Mouse (Mus musculus) limb, embryonic 11.5 days (tissue): ENCODE data around the gene Ankrd66. TPM values are rescaled to one million over a fixed set of nuclear protein-coding genes. Genes with fewer than 3 reads are reported as not detected.
"Not testable (repeated sequence)": the region's sequence is repeated elsewhere in the genome, so short reads cannot be mapped to it uniquely, and the experiment has no call there.

Source experiments
- ATAC-seq: fragments of 200-750 bp; cut with Nextera tagmentation; 2 replicates; pipeline ENCODE4 v1.8.0; 2017; ENCODE audit warnings: low read depth; ENCODE audit not compliant: insufficient number of reproducible peaks, low FRiP score, low TSS enrichment
- DNase-seq: peaks from one replicate; pipeline ENCODE4 v3.0.0-alpha.2; 2015; ENCODE audit warnings: low spot score
- H3K27ac ChIP-seq: fragments of 300-500 bp; sonication (generic); replicated peaks from 2 replicates; pipeline ENCODE4 v1.5.1; 2014; ENCODE audit warnings: low read depth, mild to moderate bottlenecking, low read length
- H3K27me3 ChIP-seq: fragments of 300-500 bp; sonication (generic); 2 replicates; pipeline ENCODE4 v1.6.1; 2014; ENCODE audit warnings: mild to moderate bottlenecking, low read length, mixed read lengths; ENCODE audit not compliant: control insufficient read depth, insufficient read depth
- H3K36me3 ChIP-seq: fragments of 300-500 bp; sonication (generic); 2 replicates; pipeline ENCODE4 v1.6.1; 2014; ENCODE audit warnings: mild to moderate bottlenecking, low read length, moderate library complexity, mixed read lengths; ENCODE audit not compliant: control insufficient read depth, insufficient read depth
- H3K4me1 ChIP-seq: fragments of 300-500 bp; sonication (generic); 2 replicates; pipeline ENCODE4 v1.6.1; 2014; ENCODE audit warnings: low read length, mixed read lengths; ENCODE audit not compliant: control insufficient read depth, insufficient read depth
- H3K4me2 ChIP-seq: fragments of 300-500 bp; sonication (generic); 2 replicates; pipeline ENCODE4 v1.6.1; 2014; ENCODE audit warnings: low read depth, mild to moderate bottlenecking, moderate library complexity; ENCODE audit not compliant: severe bottlenecking
- H3K4me3 ChIP-seq: fragments of 300-500 bp; sonication (generic); 2 replicates; pipeline ENCODE4 v1.5.1; 2014; ENCODE audit warnings: low read depth, low read length
- H3K9ac ChIP-seq: fragments of 300-500 bp; sonication (generic); 2 replicates; pipeline ENCODE4 v1.6.1; 2014; ENCODE audit warnings: mild to moderate bottlenecking, low read length
- H3K9me3 ChIP-seq: fragments of 300-500 bp; sonication (generic); 2 replicates; pipeline ENCODE4 v1.6.1; 2016; ENCODE audit warnings: low read length; ENCODE audit not compliant: control insufficient read depth
- WGBS: fragments of 180-500 bp; shearing (Covaris S2); extraction: QIAGEN DNeasy Blood & Tissue Kit; methylation state at CpG from one replicate; pipeline ENCODE4 v1.1.7; 2014; 5-methylcytosine and 5-hydroxymethylcytosine counted together
- polyA plus RNA-seq: library from polyadenylated mRNA; unstranded; fragments of >200 nt; fragmentation: Nextera tagmentation; extraction: Ambion mirVana; gene quantifications from 2 replicates; pipeline ENCODE4 v1.2.1, GENCODE M21; 2014

The Ankrd66 gene
- polyA plus RNA-seq, 1 experiment from 2014 or later = not detected

DNA sequence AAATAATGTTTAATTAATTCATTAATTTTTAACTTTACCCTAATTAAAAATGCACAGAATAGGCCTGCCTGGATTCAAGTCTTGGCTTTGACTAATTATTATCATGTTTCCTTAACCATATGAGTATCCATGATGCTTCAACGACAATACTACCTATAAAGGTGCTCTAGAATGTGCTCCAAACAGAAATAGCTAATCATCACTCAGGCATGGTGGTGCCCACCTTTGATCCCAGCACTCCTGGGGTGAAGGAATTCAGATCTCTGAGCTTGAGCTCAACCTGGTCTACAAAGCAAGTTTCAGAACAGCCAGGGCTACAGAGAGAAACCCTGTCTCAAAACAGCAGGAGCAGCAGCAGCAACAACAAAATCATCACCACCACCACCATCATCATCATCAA is 42.9 kb downstream of the Ankrd66 start:
- Histone ChIP-seq H3K4me1 (no peaks in the 10 kb centered on the region), H3K9me3 (no peaks in the 10 kb centered on the region), H3K36me3 (no peaks in the 10 kb centered on the region), H3K27ac (no peak overlapping the region), H3K4me3 (no peak overlapping the region), H3K4me2 (no peak overlapping the region), H3K9ac (no peak overlapping the region), H3K27me3 (no peaks in the 10 kb centered on the region)
- ATAC-seq (no peak), DNase-seq (no peak)
- 82% methylated on average over 1 of the region's 1 CpGs for WGBS

GRCm38 (mm10) chr17:43497521-43497920 is 45.9 kb downstream of the Ankrd66 start:
- H3K4me2 ChIP-seq = no peak overlapping the region
- H3K27me3 ChIP-seq = no peaks in the 10 kb centered on the region
- no peak overlapping the region for H3K27ac ChIP-seq
- no peak overlapping the region for H3K9ac ChIP-seq
- 83% methylated on average over 4 of the region's 4 CpGs for WGBS
- no peak for DNase-seq
- no peak for ATAC-seq
- H3K36me3 ChIP-seq = no peaks in the 10 kb centered on the region
- H3K9me3 ChIP-seq = no peaks in the 10 kb centered on the region
- H3K4me3 ChIP-seq = no peak overlapping the region
- no peaks in the 10 kb centered on the region for H3K4me1 ChIP-seq

GRCm38 (mm10) chr17:43495502-43495901 is 47.9 kb downstream of the Ankrd66 start:
- no peak for DNase-seq

GRCm38 (mm10) chr17:43490371-43490770 is 53.1 kb downstream of the Ankrd66 start:
- not testable (repeated sequence) for DNase-seq, H3K4me2 ChIP-seq, H3K36me3 ChIP-seq, H3K4me3 ChIP-seq, ATAC-seq, H3K4me1 ChIP-seq, H3K27ac ChIP-seq, H3K27me3 ChIP-seq, H3K9ac ChIP-seq, H3K9me3 ChIP-seq
- 96% methylated on average over 5 of the region's 10 CpGs for WGBS

More at GRCm38 (mm10) chr17:43495502-43495901, 47.9 kb downstream of the Ankrd66 start:
- no peaks in the 10 kb centered on the region for H3K36me3 ChIP-seq
- H3K4me3 ChIP-seq = no peak overlapping the region
- H3K27me3 ChIP-seq = no peaks in the 10 kb centered on the region
- no peak overlapping the region for H3K4me2 ChIP-seq
- no peak for ATAC-seq
- no peaks in the 10 kb centered on the region for H3K4me1 ChIP-seq
- no peak overlapping the region for H3K27ac ChIP-seq
- no peak overlapping the region for H3K9ac ChIP-seq
- no peaks in the 10 kb centered on the region for H3K9me3 ChIP-seq
- WGBS = 92% methylated on average over 5 of the region's 5 CpGs

DNA sequence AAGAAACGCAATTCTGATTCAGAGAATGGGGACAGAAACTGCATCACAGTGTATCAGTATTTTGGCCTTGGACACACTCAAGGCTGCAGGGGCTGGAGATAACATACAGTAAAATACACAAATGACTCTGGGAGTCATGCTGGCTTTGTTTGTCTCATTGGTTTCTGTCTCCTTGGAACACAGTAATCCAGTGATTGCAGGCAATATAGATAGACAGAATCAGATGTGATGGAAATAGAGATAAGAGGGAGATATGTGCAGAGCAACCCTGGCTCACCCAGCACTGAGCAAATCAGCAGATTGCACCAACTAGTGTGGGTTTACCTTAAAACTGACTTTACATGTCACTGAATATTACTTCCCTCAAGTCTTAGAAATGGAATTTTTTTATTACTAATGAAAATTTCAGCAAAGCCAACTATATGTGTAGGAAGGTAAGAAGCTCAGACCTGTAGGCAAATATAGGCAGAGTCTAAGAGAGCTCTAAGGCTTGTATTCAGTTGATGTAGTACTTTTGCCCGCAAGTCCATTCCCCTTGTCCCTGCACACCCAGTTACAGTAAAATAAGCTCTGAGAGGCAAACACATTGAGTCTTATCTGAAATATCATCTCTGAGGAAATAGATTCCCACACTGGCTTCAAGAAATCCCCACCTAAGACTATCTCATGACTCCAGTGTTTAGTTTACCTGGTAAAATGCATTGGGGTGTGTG is 54.8 kb downstream of the Ankrd66 start:
- no peaks in the 10 kb centered on the region for H3K36me3 ChIP-seq
- no peak overlapping the region for H3K27ac ChIP-seq
- H3K9me3 ChIP-seq = no peaks in the 10 kb centered on the region
- no peaks in the 10 kb centered on the region for H3K27me3 ChIP-seq
- no peak overlapping the region for H3K4me3 ChIP-seq
- H3K4me2 ChIP-seq = no peak overlapping the region
- H3K4me1 ChIP-seq = no peaks in the 10 kb centered on the region
- DNase-seq (no peak), ATAC-seq (no peak)
- 92% methylated on average over 2 of the region's 2 CpGs for WGBS
- no peak overlapping the region for H3K9ac ChIP-seq

- DNase-seq (no peak), ATAC-seq (no peak)
- H3K4me2 ChIP-seq = no peak overlapping the region
- no peaks in the 10 kb centered on the region for H3K4me1 ChIP-seq
- no peaks in the 10 kb centered on the region for H3K36me3 ChIP-seq
- no peak overlapping the region for H3K27ac ChIP-seq
- H3K4me3 ChIP-seq = no peak overlapping the region
- H3K9me3 ChIP-seq = no peaks in the 10 kb centered on the region
- 85% methylated on average over 3 of the region's 3 CpGs for WGBS
- no peak overlapping the region for H3K9ac ChIP-seq
- H3K27me3 ChIP-seq = no peaks in the 10 kb centered on the region
These were observed 57.5 kb downstream of the Ankrd66 start for GRCm38 (mm10) chr17:43485982-43486381.

Other genes starting within 250 kb of the Ankrd66 start
- gene Adgrf5, start 183.2 kb downstream of the Ankrd66 start, polyA plus RNA-seq = 9.6 TPM in 2 replicates
- not detected in 2 replicates for gene Mep1a, start 40.8 kb downstream of the Ankrd66 start, polyA plus RNA-seq
- gene Pla2g7, start 24.5 kb upstream of the Ankrd66 start, polyA plus RNA-seq = 3.0 and 3.5 TPM in 2 replicates
- gene Tdrd6, start 86.7 kb upstream of the Ankrd66 start, polyA plus RNA-seq = 0.51 TPM in 1 of 2 replicates, not detected in the other
- 27.2 and 28.5 TPM in 2 replicates for gene Slc25a27, start 123.6 kb upstream of the Ankrd66 start, polyA plus RNA-seq
- gene Cyp39a1, start 123.8 kb upstream of the Ankrd66 start, polyA plus RNA-seq = 25.8 and 25.9 TPM in 2 replicates